Mouse (Mus musculus) hindbrain, embryonic 10.5 days (tissue): ENCODE results near the gene Wdr5b. TPM values are rescaled to one million over a fixed set of nuclear protein-coding genes. Genes with fewer than 3 reads are reported as not detected.
"Not testable (repeated sequence)": the region's sequence is repeated elsewhere in the genome, so short reads cannot be mapped to it uniquely, and the experiment has no call there.

Source experiments
- DNase-seq: peaks from one replicate; pipeline ENCODE4 v3.0.0-alpha.2; 2017; ENCODE audit warnings: low spot score
- H3K27ac ChIP-seq: fragments of 300-500 bp; sonication (generic); 2 replicates; pipeline ENCODE4 v1.5.1; 2016; ENCODE audit warnings: mild to moderate bottlenecking, moderate library complexity
- H3K27me3 ChIP-seq: fragments of 300-500 bp; sonication (generic); 2 replicates; pipeline ENCODE4 v1.6.1; 2016; ENCODE audit warnings: mild to moderate bottlenecking; ENCODE audit not compliant: poor library complexity, insufficient read depth, severe bottlenecking
- H3K36me3 ChIP-seq: fragments of 300-500 bp; sonication (generic); 2 replicates; pipeline ENCODE4 v1.6.1; 2016; ENCODE audit warnings: mild to moderate bottlenecking, moderate library complexity
- H3K4me1 ChIP-seq: fragments of 300-500 bp; sonication (generic); replicated peaks from 2 replicates; pipeline ENCODE4 v1.6.1; 2016; ENCODE audit warnings: mild to moderate bottlenecking
- H3K4me3 ChIP-seq: fragments of 300-500 bp; sonication (generic); 2 replicates; pipeline ENCODE4 v1.5.1; 2016; ENCODE audit warnings: mild to moderate bottlenecking, moderate library complexity
- H3K9me3 ChIP-seq: fragments of 300-500 bp; sonication (generic); 2 replicates; pipeline ENCODE4 v1.6.1; 2016; ENCODE audit warnings: mild to moderate bottlenecking, moderate library complexity
- WGBS: fragments of 180-500 bp; shearing (Covaris S2); methylation state at CpG from one replicate; pipeline ENCODE4 v1.1.7; 2016; 5-methylcytosine and 5-hydroxymethylcytosine counted together
- polyA plus RNA-seq: library from polyadenylated mRNA; unstranded; fragments of >200 nt; fragmentation: Nextera tagmentation; extraction: Ambion mirVana; gene quantifications from 2 replicates; pipeline ENCODE4 v1.2.1, GENCODE M21; 2016

The Wdr5b gene
- polyA plus RNA-seq, 1 experiment from 2014 or later: 10.2 TPM

DNA sequence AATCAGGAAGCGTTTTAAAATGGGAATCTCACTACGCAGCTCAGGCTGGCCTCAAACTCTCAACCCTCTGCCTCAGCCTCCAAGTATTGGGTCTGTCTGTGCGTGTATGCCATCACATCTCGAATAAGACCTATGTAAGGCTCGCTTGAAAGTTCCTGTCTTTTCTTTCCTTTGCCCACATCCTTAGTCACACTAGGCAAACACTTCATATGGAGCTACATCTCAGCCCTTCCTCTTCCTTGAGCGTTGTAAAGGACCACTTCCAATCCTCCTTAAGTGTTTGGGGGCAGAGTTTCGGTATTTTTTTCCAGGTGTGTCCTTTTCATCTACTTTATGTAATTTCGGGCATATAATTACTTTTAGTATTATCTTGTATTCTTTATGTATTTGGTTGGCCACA lies 13.9 kb downstream of the Wdr5b start:
- H3K4me1 ChIP-seq: peaks cover 3% of the 10 kb centered on the region; the same call in 1 of the 2 replicates
- DNase-seq: no peak
- WGBS: 94% methylated on average over 8 of the region's 8 CpGs
- H3K36me3 ChIP-seq: peaks cover 65% of the 10 kb centered on the region
- H3K27me3 ChIP-seq: no peaks in the 10 kb centered on the region
- H3K4me3 ChIP-seq: no peak overlapping the region
- H3K9me3 ChIP-seq: no peaks in the 10 kb centered on the region
- no peak overlapping the region for H3K27ac ChIP-seq

DNA sequence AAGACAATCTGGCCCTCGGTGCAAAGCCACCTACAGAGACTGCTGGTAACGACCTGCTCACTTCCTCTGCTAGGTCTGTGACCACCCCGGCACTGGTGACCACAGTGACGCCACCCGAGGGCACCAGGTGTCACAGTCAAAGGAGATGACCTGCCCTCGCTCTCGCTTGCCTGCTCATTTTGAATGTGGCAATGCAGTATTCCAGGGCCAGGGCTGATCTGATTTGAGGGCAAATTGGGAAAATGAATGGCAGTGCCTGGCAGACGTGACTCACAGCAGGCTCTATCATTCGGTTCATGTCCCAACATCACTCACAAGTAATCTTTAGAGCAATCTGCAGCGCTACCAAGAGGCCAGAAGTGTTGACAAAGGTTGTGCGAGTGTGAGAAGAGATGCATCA lies 15.4 kb downstream of the Wdr5b start:
- Histone ChIP-seq H3K9me3 (no peaks in the 10 kb centered on the region), H3K27me3 (no peaks in the 10 kb centered on the region), H3K4me3 (no peak overlapping the region), H3K36me3 (peaks cover 57% of the 10 kb centered on the region), H3K4me1 (peaks cover 3% of the 10 kb centered on the region; the same call in 1 of the 2 replicates), H3K27ac (no peak overlapping the region)
- no peak for DNase-seq
- WGBS: 91% methylated on average over 11 of the region's 11 CpGs

DNA sequence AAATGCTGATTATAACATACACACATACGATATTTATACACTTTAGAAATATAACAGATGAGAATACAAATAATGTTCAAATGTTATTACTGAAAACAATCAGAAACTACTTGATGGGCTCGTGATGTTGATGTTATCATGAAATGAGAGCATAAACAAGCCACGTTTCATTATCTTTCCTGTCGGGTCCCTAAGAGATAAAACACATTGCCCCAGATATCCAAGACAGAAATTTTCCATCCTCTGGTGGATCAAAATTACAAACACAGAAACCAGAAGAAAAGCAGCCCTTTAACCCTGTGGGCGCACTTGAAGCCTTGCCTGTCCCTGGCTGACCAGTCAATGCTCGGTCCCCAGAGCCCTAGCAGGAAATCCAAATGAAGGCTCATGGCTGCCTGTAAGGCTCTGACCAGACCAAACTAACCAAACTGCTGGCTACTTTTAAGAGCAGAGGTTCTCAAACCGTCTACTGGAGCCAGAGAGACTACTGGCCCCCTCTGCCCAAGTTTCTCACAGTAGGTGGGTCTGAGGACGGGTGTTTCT lies 17.0 kb downstream of the Wdr5b start:
- Histone ChIP-seq H3K27me3 (no peaks in the 10 kb centered on the region), H3K4me1 (peaks cover 3% of the 10 kb centered on the region; the same call in 1 of the 2 replicates), H3K9me3 (no peaks in the 10 kb centered on the region), H3K36me3 (peaks cover 45% of the 10 kb centered on the region), H3K27ac (no peak overlapping the region), H3K4me3 (no peak overlapping the region)
- 87% methylated on average over 8 of the region's 8 CpGs for WGBS
- DNase-seq: no peak

DNA sequence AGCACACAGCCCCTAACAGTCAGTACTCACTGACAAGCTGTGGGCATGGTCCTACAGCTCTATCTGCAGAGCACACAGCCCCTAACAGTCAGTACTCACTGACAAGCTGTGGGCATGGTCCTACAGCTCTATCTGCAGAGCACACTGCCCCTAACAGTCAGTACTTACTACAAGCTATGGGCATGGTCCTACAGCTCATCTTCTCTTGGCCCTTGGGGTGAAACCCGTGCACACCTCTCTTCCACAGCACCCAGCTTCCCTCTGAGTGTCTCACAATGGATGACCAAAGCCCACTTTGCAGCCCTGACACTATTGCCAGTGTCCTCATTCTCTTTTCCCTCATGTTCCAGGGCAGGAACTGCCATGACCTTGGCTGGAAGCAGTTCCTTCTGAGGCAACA lies 21.5 kb downstream of the Wdr5b start:
- not testable (repeated sequence) for H3K9me3 ChIP-seq, H3K4me1 ChIP-seq, H3K27me3 ChIP-seq, H3K4me3 ChIP-seq, DNase-seq, H3K27ac ChIP-seq
- peaks cover 18% of the 10 kb centered on the region; the same call in 1 of the 2 replicates for H3K36me3 ChIP-seq
- whole genome bisulfite sequencing: 86% methylated on average over 1 of the region's 1 CpGs

DNA sequence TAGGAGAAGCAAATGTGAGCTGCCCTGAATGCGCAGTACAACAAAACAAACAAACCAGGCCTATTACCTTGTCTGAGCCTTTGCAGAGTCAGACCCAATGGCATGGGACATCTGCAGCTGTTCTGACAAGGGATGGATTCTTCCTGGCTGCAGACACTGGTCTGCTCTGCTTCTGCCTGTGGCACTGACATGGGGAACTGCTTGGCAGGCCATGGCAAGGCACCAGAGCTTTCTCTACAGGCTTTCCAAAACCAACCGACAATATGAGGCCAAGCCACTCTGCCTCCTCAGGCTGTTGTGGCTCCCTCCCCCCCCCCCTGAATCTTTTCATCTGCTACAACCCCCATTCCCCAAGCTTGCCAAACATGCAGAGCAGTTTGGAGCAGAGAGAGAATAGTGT lies 22.3 kb downstream of the Wdr5b start:
- Histone ChIP-seq H3K4me3 (no peak overlapping the region), H3K9me3 (no peaks in the 10 kb centered on the region), H3K36me3 (peaks cover 19% of the 10 kb centered on the region; the same call in 1 of the 2 replicates), H3K27ac (no peak overlapping the region), H3K27me3 (no peaks in the 10 kb centered on the region), H3K4me1 (peaks cover 7% of the 10 kb centered on the region)
- WGBS: 86% methylated on average over 2 of the region's 2 CpGs
- DNase-seq: no peak

DNA sequence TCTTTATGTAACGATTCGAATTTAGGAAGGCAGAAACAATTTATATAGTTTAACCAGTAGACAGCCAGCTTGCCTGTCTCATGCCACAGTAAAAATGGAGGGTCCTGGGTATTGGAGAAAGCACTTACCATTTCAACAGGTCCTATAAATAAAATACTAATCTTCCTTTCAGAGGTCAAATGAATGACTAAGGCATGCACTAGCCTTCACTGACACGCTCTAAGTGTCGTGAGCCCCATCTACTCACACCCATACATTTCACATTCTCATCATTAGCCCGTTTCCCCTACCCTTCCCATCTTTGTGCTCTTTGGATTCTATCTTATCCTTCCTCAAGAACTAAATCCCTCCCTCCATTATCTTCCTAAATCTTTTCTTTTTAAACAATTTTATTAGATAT lies 23.9 kb downstream of the Wdr5b start:
- 87% methylated on average over 5 of the region's 5 CpGs for WGBS
- no peak for DNase-seq
- no peak overlapping the region for H3K27ac ChIP-seq
- H3K36me3 ChIP-seq: peaks cover 24% of the 10 kb centered on the region; the same call in 1 of the 2 replicates
- no peaks in the 10 kb centered on the region for H3K9me3 ChIP-seq
- no peaks in the 10 kb centered on the region for H3K27me3 ChIP-seq
- H3K4me3 ChIP-seq: no peak overlapping the region
- peaks cover 22% of the 10 kb centered on the region for H3K4me1 ChIP-seq

DNA sequence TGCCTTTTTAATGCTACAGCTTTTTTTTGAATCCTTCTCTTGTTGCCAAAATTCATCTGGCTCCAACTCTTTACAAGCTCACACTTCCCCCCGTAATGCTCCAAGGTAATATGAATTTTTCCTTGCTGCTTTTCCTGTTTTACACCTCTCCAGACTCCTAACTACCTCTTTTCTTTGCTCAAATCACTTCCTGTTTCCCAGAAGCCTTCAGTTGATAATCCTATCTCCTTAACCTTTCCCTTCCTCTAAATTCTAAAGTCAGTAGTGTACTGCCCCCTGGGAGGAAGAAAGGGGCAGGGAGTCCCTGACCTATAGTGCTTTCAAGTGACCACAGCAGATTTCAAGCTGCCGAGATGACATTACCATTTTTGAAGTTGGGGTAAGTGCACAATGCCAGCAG lies 26.7 kb downstream of the Wdr5b start:
- no peaks in the 10 kb centered on the region for H3K27me3 ChIP-seq
- WGBS: 68% methylated on average over 2 of the region's 2 CpGs
- H3K36me3 ChIP-seq: peaks cover 15% of the 10 kb centered on the region; the same call in 1 of the 2 replicates
- H3K27ac ChIP-seq: no peak overlapping the region
- no peak for DNase-seq
- H3K4me1 ChIP-seq: peaks cover 32% of the 10 kb centered on the region
- H3K4me3 ChIP-seq: no peak overlapping the region
- H3K9me3 ChIP-seq: no peaks in the 10 kb centered on the region

DNA sequence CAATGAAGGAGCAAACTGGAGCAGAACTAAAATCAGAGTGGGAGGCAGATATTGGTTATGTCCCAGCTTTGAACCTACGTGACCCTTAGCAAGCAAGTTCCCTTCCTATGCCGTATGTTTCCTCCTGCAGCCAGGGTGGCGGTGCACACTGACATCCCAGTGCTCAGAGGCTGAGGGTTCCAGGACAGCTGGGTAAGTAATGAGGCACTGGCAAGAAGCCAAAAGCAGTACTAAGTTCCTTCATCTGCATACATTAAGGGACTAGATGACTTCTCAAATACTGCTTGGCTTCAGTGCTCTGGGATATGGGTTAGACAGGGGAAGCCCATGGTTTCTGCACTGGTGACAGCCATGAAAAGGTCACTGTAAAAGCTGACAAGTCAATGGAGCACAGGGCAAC lies 27.4 kb downstream of the Wdr5b start:
- H3K27ac ChIP-seq: no peak overlapping the region
- 86% methylated on average over 3 of the region's 3 CpGs for WGBS
- H3K4me1 ChIP-seq: peaks cover 35% of the 10 kb centered on the region
- H3K36me3 ChIP-seq: peaks cover 15% of the 10 kb centered on the region; the same call in 1 of the 2 replicates
- no peak overlapping the region for H3K4me3 ChIP-seq
- no peaks in the 10 kb centered on the region for H3K9me3 ChIP-seq
- no peak for DNase-seq
- no peaks in the 10 kb centered on the region for H3K27me3 ChIP-seq

DNA sequence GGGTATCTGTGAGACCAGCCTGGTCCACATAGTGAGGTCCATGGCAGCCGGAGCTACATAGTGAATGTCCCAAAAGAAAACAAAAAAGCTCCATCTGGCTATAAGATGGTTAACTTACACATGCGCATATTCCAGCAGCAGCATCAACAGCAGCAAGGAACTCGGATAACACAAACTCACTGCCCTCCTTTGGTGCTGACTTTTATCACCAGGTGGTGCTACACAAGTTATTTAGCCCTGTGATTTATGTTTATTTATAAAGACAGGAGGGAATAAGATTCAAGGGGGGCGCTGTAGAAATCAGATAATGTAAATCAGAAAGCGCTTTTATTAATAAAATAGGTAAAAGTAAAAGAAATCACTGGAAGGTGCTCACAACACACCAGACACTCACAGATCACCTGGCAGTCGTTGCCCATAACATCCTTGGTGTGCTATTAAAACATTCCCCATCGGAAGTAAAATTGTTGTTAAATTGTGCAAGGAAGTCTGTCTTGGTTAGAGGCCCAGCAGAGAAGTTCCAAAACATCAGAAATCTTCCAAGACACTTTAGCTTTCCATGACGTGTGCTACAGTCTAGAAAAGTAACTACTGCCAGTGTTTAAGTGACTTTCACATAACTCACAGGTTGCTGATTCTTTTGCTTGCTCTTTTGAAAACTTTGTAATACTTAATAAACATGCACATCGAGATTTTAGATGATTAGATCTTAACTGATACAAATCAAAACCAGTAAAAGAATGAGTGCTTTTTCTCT lies 29.0 kb downstream of the Wdr5b start:
- DNase-seq: no peak
- 44% methylated on average over 9 of the region's 9 CpGs for WGBS
- Histone ChIP-seq H3K27me3 (no peaks in the 10 kb centered on the region), H3K9me3 (no peaks in the 10 kb centered on the region), H3K4me3 (peak overlapping the region; percentile 83), H3K27ac (peak overlapping the region; percentile 92), H3K4me1 (peaks cover 35% of the 10 kb centered on the region), H3K36me3 (peaks cover 15% of the 10 kb centered on the region; the same call in 1 of the 2 replicates)

DNA sequence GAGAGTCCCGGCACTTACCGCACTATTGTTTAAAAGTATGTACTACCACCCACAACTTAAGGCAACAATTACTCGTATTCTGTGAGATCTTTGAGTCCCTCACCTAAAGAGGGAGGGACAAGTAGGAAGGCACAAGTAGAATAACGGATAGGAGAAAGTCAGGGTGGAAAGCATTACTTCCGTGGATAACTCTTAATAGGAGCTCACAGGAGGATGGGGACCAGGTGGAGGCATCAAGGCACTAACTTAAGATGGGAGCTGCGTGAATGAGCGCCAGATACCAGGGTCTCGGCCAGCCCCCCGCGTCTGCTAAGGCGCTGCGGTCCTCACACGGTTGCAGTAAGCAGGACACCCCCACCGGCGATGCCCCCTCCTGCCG lies 30.1 kb downstream of the Wdr5b start:
- DNase-seq: no peak
- no peaks in the 10 kb centered on the region for H3K27me3 ChIP-seq
- H3K27ac ChIP-seq: peak overlapping the region; percentile 92
- H3K9me3 ChIP-seq: no peaks in the 10 kb centered on the region
- peaks cover 20% of the 10 kb centered on the region; the same call in 1 of the 2 replicates for H3K36me3 ChIP-seq
- H3K4me3 ChIP-seq: peak overlapping the region; percentile 83
- peaks cover 35% of the 10 kb centered on the region for H3K4me1 ChIP-seq
- 0% methylated on average over 16 of the region's 16 CpGs for WGBS

DNA sequence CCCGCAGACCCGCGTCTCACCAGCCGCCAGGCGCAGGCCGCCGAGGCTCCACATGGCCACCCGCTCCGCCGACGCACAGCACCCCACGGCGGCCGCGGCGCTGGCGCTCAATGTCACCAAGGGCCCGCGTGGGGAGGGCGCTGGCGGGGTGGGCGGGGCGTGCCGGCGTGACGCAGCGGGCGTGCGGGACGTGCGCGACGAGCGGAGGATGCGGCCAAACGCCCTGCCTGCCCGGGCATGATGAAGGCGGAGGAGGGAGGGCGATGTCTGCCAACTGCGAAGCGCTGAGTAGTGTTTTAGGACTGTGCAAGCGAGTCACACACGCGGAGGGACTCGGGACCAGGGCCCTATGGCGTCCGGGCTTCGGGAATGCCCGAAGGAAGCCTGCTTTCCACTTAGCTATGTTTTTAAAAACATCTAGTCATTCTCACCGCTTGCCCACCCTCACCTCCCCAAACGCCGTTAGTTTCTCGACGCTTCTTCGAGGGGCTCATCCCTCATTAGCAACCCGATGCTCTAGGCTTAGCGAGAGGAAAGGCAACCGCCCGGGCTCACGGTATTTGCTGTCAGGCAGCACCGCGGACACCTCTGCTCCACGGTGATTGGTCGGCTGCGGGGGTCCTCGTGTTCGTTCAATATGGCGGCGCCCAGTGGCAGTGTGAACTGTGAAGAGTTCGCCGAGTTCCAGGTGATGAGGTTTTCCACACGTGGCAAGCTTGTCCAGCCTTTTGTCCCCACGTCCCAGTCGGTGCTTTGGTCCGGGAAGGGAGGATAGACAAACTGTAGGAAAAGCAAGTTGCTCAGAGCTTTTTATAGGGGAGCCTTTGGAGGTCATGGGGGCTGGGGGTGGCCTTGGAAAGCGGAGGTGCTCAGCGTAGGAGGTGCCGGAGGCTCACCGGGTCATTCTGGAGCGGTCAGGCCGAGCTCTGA lies 30.7 kb downstream of the Wdr5b start, which contains the start of the genes Fam162a and Ccdc58:
TSS of gene Fam162a (minus strand) at position 145 of the 930 bp plus-strand sequence.
TSS of gene Ccdc58 (plus strand) at position 236 of the 930 bp plus-strand sequence.
- DNase-seq: peak; percentile 89
- Histone ChIP-seq H3K27ac (peak within 1 kb of the TSS; percentile 92), H3K9me3 (no peaks in the 10 kb centered on the region), H3K36me3 (peaks cover 20% of the 10 kb centered on the region; the same call in 1 of the 2 replicates), H3K27me3 (no peaks in the 10 kb centered on the region), H3K4me1 (peaks cover 35% of the 10 kb centered on the region), H3K4me3 (peak within 1 kb of the TSS; percentile 83)
- whole genome bisulfite sequencing: under 1% methylated on average over 78 of the region's 81 CpGs

DNA sequence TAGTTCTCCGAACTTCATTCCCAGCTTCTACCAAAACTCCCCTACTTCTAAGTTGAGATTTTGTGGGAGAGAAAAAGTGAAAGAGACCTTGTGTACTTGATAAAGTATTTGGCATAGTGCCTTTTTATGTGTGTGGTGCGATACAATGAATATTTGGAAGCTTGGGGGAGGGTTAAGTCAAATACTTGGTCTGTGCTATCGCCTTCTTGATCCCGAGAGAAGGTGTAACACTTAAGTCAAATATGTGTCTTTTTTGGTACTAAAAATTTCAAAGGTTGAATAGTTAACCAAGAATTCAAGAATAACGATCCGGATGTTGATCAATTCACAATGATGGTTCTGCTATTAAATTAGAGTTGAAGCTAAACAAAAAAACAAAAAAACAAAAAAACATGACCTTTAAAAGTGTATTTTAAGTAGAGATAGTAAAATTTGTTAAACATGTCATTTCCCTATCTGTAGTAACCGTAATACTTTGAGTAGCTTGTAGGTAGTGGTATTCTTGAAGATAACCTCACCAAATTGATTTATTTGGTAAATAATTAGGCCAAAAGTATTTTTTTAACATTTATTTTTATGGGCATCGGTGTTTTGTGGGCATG lies 31.5 kb downstream of the Wdr5b start:
- H3K27me3 ChIP-seq: no peaks in the 10 kb centered on the region
- H3K4me3 ChIP-seq: peak overlapping the region; percentile 83
- peaks cover 35% of the 10 kb centered on the region for H3K4me1 ChIP-seq
- H3K36me3 ChIP-seq: peaks cover 12% of the 10 kb centered on the region; the same call in 1 of the 2 replicates
- H3K27ac ChIP-seq: peak overlapping the region; percentile 92
- no peak for DNase-seq
- H3K9me3 ChIP-seq: no peaks in the 10 kb centered on the region
- 31% methylated on average over 8 of the region's 8 CpGs for WGBS
